26 mouse cellular contexts compared by ENCODE assay signal in the genomic region with DNA sequence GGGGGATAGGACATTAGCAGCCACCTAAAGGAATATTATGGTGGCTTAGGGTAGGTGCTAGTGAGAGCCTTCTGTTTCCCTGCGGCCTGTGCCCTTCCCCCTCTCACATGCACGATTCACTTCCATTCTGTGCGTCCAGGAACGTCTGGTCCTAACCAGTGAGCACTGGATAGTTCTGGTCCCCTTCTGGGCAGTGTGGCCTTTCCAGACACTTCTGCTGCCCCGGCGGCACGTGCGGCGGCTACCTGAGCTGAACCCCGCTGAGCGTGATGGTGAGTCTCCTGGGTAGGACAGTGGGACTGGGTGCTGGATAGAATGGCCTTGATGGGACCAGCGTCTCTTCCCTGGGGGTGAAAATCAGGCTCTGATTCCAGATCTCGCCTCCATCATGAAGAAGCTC. TPM values are rescaled to one million over a fixed set of nuclear protein-coding genes. Genes with fewer than 3 reads are reported as not detected.
DNase-seq lines count a peak whose midpoint lies in the region; TF ChIP-seq lines count a peak whose summit lies in the region.
"Had no signal": no experiment of that assay in that cellular context is flagged by ENCODE, and none has a peak within 500 bp of the region (broad histone marks: within the 10 kb centered on the region; RNA-seq: fewer than 3 reads in every experiment).

No protein-coding gene starts in this region.

- WGBS in heart, embryonic 10.5 days: 91% methylated on average over 13 of the region's 13 CpGs
- 93% methylated on average over 13 of the region's 13 CpGs for WGBS in limb, embryonic 10.5 days

- H3K4me3 ChIP-seq in heart, embryonic 10.5 days: no peak overlapping the region
- H3K4me3 ChIP-seq in left cerebral cortex, adult 2 months: peak overlapping the region; percentile 97; the same call in 1 of the 2 replicates
- H3K4me3 ChIP-seq in limb, embryonic 10.5 days: no peak overlapping the region
- H3K4me3 ChIP-seq: forebrain, embryonic 10.5 days; midbrain, embryonic 15.5 days; neural tube, embryonic 12.5 days had no signal

- DNase-seq in heart, embryonic 10.5 days (ENCODE audit: low spot score): peak; percentile 72
- no peak for DNase-seq in heart, postnatal 36 days
- DNase-seq in left cerebral cortex, adult 2 months (ENCODE audit: extremely low spot score in 1 of 2, low spot score in 2 of 2): no peak
- DNase-seq in left cerebral cortex, postnatal 36 days (ENCODE audit: low spot score in 2 of 2): no peak
- peak; percentile 59 for DNase-seq in kidney, adult 9 months
- peak; percentile 30 for DNase-seq in limb, embryonic 10.5 days (ENCODE audit: low spot score)
- no peak for DNase-seq in adrenal gland, adult 2 months
- DNase-seq: adrenal gland, adult 8-10 months; B cell, adult 2 months; cerebellum, adult 18-20 months; gastrocnemius, adult 2 months; thymus, postnatal 36 days had no signal

- no peak for TF ChIP-seq CTCF in left cerebral cortex, adult 2 months (IDR thresholded peaks at IDR 0.05)

- H3K27me3 ChIP-seq in heart, embryonic 10.5 days (ENCODE audit: insufficient read depth, poor library complexity, severe bottlenecking): no peaks in the 10 kb centered on the region
- no peaks in the 10 kb centered on the region for H3K27me3 ChIP-seq in limb, embryonic 10.5 days (ENCODE audit: low read depth, poor library complexity, severe bottlenecking)
- H3K27me3 ChIP-seq: limb, embryonic 15.5 days; midbrain, embryonic 15.5 days; neural tube, embryonic 12.5 days; Patski had no signal

- H3K36me3 ChIP-seq in heart, embryonic 10.5 days: peaks cover 24% of the 10 kb centered on the region
- peaks cover 26% of the 10 kb centered on the region for H3K36me3 ChIP-seq in limb, embryonic 10.5 days
- H3K36me3 ChIP-seq: midbrain, embryonic 15.5 days; neural tube, embryonic 12.5 days had no signal

- H3K27ac ChIP-seq in heart, embryonic 10.5 days: no peak overlapping the region
- H3K27ac ChIP-seq in left cerebral cortex, adult 2 months: peak overlapping the region; percentile 97; the same call in 1 of the 2 replicates
- H3K27ac ChIP-seq in limb, embryonic 10.5 days: no peak overlapping the region
- H3K27ac ChIP-seq: hindbrain, postnatal 0 days; macrophage; midbrain, embryonic 15.5 days; neural tube, embryonic 12.5 days had no signal

- peaks cover 54% of the 10 kb centered on the region for H3K4me1 ChIP-seq in heart, embryonic 10.5 days
- peaks cover 53% of the 10 kb centered on the region for H3K4me1 ChIP-seq in limb, embryonic 10.5 days

- H3K9me3 ChIP-seq in heart, embryonic 10.5 days: no peaks in the 10 kb centered on the region
- no peaks in the 10 kb centered on the region for H3K9me3 ChIP-seq in limb, embryonic 10.5 days (replicated peaks)
- H3K9me3 ChIP-seq: forebrain, embryonic 10.5 days; G1E; limb, embryonic 15.5 days; midbrain, embryonic 15.5 days; neural tube, embryonic 12.5 days had no signal

- intact Hi-C loops in heart, postnatal 36 days (cut with DNase I): no loop called here
- intact Hi-C loops in left cerebral cortex, adult 2 months (cut with DNase I): no loop called here
- intact Hi-C loops in left cerebral cortex, postnatal 36 days (cut with DNase I): no loop called here

RNA-seq across cellular contexts. Expression of gene Sigmar1, which starts 1.4 kb away (rescaled TPM):
- polyA plus RNA-seq in heart, embryonic 10.5 days (2016; fragmentation: Nextera tagmentation; extraction: Ambion mirVana): 79.3 and 97.8 TPM in 2 replicates
- total RNA-seq in heart, postnatal 36 days (2021): 10 to 100 TPM; 19.7 to 23.5 TPM
- 10 to 100 TPM; 58.0 to 58.9 TPM for total RNA-seq in left cerebral cortex, adult 2 months (2021)
- total RNA-seq in left cerebral cortex, postnatal 36 days (2021): 10 to 100 TPM; 54.3 to 57.7 TPM
- 83.7 and 91.1 TPM in 2 replicates for polyA plus RNA-seq in limb, embryonic 10.5 days (2016; fragmentation: Nextera tagmentation; extraction: Ambion mirVana)
- total RNA-seq in adrenal gland, adult 2 months (2021): 10 to 100 TPM; 83.8 to 86.7 TPM
- 139 and 145 TPM in 2 replicates for polyA plus RNA-seq in adrenal gland, adult 2 months (2012; rRNA removed)

RNA-seq across cellular contexts. Expression of gene Galt, which starts 2.3 kb away (rescaled TPM):
- 52.7 and 69.7 TPM in 2 replicates for polyA plus RNA-seq in heart, embryonic 10.5 days (2016; fragmentation: Nextera tagmentation; extraction: Ambion mirVana)
- 10 to 100 TPM; 58.5 to 59.4 TPM for total RNA-seq in heart, postnatal 36 days (2021)
- total RNA-seq in left cerebral cortex, adult 2 months (2021): 10 to 100 TPM; 85.8 to 88.5 TPM
- total RNA-seq in left cerebral cortex, postnatal 36 days (2021): 10 to 100 TPM; 81.0 to 94.7 TPM
- polyA plus RNA-seq in limb, embryonic 10.5 days (2016; fragmentation: Nextera tagmentation; extraction: Ambion mirVana): 33.7 and 37.6 TPM in 2 replicates
- 10 to 100 TPM; 42.9 to 43.3 TPM for total RNA-seq in adrenal gland, adult 2 months (2021)
- 113 and 117 TPM in 2 replicates for polyA plus RNA-seq in adrenal gland, adult 2 months (2012; rRNA removed)

RNA-seq across cellular contexts. Expression of gene Ccl27a, which starts 16.7 kb away (rescaled TPM):
- polyA plus RNA-seq in heart, embryonic 10.5 days (2016; fragmentation: Nextera tagmentation; extraction: Ambion mirVana): 38.1 and 39.7 TPM in 2 replicates
- 10 to 100 TPM; 19.1 to 19.4 TPM for total RNA-seq in heart, postnatal 36 days (2021)
- 100 to 1,000 TPM; 250 to 265 TPM for total RNA-seq in left cerebral cortex, adult 2 months (2021)
- 100 to 1,000 TPM; 244 to 288 TPM for total RNA-seq in left cerebral cortex, postnatal 36 days (2021)
- 26.7 and 35.6 TPM in 2 replicates for polyA plus RNA-seq in limb, embryonic 10.5 days (2016; fragmentation: Nextera tagmentation; extraction: Ambion mirVana)
- total RNA-seq in adrenal gland, adult 2 months (2021): 10 to 100 TPM; 31.1 to 42.7 TPM
- 74.2 and 96.3 TPM in 2 replicates for polyA plus RNA-seq in adrenal gland, adult 2 months (2012; rRNA removed)
- polyA plus RNA-seq: G1E had no signal

RNA-seq across cellular contexts. Expression of gene Arid3c, which starts 26.4 kb away (rescaled TPM):
- polyA plus RNA-seq in heart, embryonic 10.5 days (2016; fragmentation: Nextera tagmentation; extraction: Ambion mirVana): not detected in 2 replicates
- not detected for total RNA-seq in heart, postnatal 36 days (2021)
- total RNA-seq in left cerebral cortex, adult 2 months (2021): under 1 TPM in 1 of 2 experiments, not detected in 1; 0.52 TPM
- under 1 TPM in 1 of 2 experiments, not detected in 1; 0.36 TPM for total RNA-seq in left cerebral cortex, postnatal 36 days (2021)
- polyA plus RNA-seq in limb, embryonic 10.5 days (2016; fragmentation: Nextera tagmentation; extraction: Ambion mirVana): not detected in 2 replicates
- total RNA-seq in adrenal gland, adult 2 months (2021): not detected
- not detected in 2 replicates for polyA plus RNA-seq in adrenal gland, adult 2 months (2012; rRNA removed)
- total RNA-seq: adrenal gland, adult 8-10 months; CH12.LX; G1E; gastrocnemius, adult 2 months; hematopoietic stem cell, adult 5-6 weeks had no signal
- polyA plus RNA-seq: G1E; gonadal fat pad, adult 2 months; heart, embryonic 16.5 days; limb, embryonic 15.5 days; liver, embryonic 16.5 days; macrophage; stomach, embryonic 14.5 days had no signal

RNA-seq across cellular contexts. Expression of gene Dctn3, which starts 34.4 kb away (rescaled TPM):
- 143 and 146 TPM in 2 replicates for polyA plus RNA-seq in heart, embryonic 10.5 days (2016; fragmentation: Nextera tagmentation; extraction: Ambion mirVana)
- total RNA-seq in heart, postnatal 36 days (2021): 10 to 100 TPM; 70.7 to 77.7 TPM
- total RNA-seq in left cerebral cortex, adult 2 months (2021): 100 to 1,000 TPM; 165 TPM
- total RNA-seq in left cerebral cortex, postnatal 36 days (2021): 100 to 1,000 TPM; 159 to 187 TPM
- polyA plus RNA-seq in limb, embryonic 10.5 days (2016; fragmentation: Nextera tagmentation; extraction: Ambion mirVana): 118 and 123 TPM in 2 replicates
- 100 to 1,000 TPM; 105 to 128 TPM for total RNA-seq in adrenal gland, adult 2 months (2021)
- polyA plus RNA-seq in adrenal gland, adult 2 months (2012; rRNA removed): 51.7 and 60.7 TPM in 2 replicates

Comparison
In these comparisons a context has a peak if more than half of its experiments do, and no peak if none do; other contexts are left out.
1. DNase-seq: peak in heart, embryonic 10.5 days (single experiment), kidney, adult 9 months (single experiment) and limb, embryonic 10.5 days (single experiment); none in heart, postnatal 36 days (0 of 2), left cerebral cortex, adult 2 months (0 of 2), left cerebral cortex, postnatal 36 days (0 of 2) and adrenal gland, adult 2 months (single experiment).
2. RNA of gene Ccl27a, which starts 16.7 kb away (total RNA-seq): 244 to 288 TPM in left cerebral cortex, postnatal 36 days and 250 to 265 TPM in left cerebral cortex, adult 2 months; 31.1 to 42.7 TPM in adrenal gland, adult 2 months and 19.1 to 19.4 TPM in heart, postnatal 36 days; every median in the first group is over 4 times any median in the second.